Mouse (Mus musculus): Measurements from ENCODE around the gene Nptn. TPM values are rescaled to one million over a fixed set of nuclear protein-coding genes. Genes with fewer than 3 reads are reported as not detected.

Gene Nptn
- total and polyA plus RNA-seq, 3 experiments, result 118 to 162 (median 121) TPM

DNA sequence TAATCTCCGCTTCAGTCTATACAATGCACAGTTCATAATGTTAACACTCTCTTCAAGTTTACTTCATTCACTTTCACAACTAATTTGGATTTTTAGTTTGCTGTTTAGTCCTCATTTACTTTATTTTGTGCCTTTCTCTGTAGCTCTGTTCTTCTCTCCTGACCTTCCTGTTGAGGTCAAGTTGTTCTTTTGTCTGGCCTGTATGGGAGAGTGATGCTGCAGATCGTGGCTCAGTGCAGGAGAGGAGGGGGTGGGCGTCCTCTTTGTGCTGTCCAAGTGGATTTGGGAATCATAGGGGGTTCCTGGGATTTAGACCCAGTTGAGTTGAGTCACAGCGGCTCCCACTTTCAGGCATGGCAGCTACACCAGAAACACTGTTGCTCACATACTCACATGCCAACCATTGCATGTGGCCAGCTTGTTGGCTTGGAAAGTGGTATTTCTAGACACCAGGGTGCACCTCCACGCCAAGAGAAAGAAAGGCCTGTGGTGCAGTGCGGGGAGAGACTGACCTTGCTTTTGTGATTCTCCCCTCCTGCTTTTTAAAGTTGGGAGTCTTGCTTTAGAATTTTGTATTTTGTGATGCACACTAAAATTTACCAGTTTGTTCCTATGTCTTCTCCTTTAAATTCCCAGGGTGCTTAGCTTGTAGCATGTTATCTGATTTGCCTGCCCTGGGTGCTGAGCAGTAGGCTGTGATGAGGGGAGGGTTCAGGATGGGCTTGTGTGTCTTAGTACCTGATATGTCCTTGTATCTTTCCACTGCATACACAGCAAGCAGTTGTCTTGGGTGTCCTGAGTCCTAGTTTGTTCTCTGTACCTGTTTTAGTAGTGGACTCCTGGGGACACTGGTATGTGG, 66.6 kb downstream of the Nptn start:
- H3K27me3 ChIP-seq (ENCODE audit: insufficient read depth, low read length), result no peaks in the 10 kb centered on the region
- peaks cover 81% of the 10 kb centered on the region for H3K36me3 ChIP-seq (replicated peaks)
- no peak for TF ChIP-seq GATA2 (IDR thresholded peaks at IDR 0.05; ENCODE audit: borderline replicate concordance, low read depth, low read length)
- H3K4me1 ChIP-seq (ENCODE audit: insufficient read depth, low read depth, low read length), result peaks cover 41% of the 10 kb centered on the region
- H3K4me3 ChIP-seq (ENCODE audit: low read depth, low read length), result no peak overlapping the region
- DNase-seq (ENCODE audit: low spot score), result no peak
- no peak; the same call in 1 of the 2 replicates for ATAC-seq (ENCODE audit: extremely low read depth, insufficient number of reproducible peaks, low FRiP score, poor library complexity, severe bottlenecking)
- H3K9me3 ChIP-seq (replicated peaks), result no peaks in the 10 kb centered on the region

GRCm38 (mm10) chr9:58649265-58649626, 67.2 kb downstream of the Nptn start:
- TF ChIP-seq GATA1 (IDR thresholded peaks at IDR 0.05; ENCODE audit: borderline replicate concordance, low read length) (no peak), GATA2 (IDR thresholded peaks at IDR 0.05; ENCODE audit: borderline replicate concordance, low read depth, low read length) (no peak)
- ATAC-seq (ENCODE audit: extremely low read depth, insufficient number of reproducible peaks, low FRiP score, poor library complexity, severe bottlenecking) (no peak), DNase-seq (ENCODE audit: low spot score) (no peak)
- Histone ChIP-seq H3K4me3 (ENCODE audit: low read depth, low read length) (no peak overlapping the region), H3K4me1 (ENCODE audit: insufficient read depth, low read depth, low read length) (peaks cover 41% of the 10 kb centered on the region), H3K27me3 (ENCODE audit: insufficient read depth, low read length) (no peaks in the 10 kb centered on the region), H3K36me3 (replicated peaks) (peaks cover 77% of the 10 kb centered on the region), H3K9me3 (replicated peaks) (no peaks in the 10 kb centered on the region)

DNA sequence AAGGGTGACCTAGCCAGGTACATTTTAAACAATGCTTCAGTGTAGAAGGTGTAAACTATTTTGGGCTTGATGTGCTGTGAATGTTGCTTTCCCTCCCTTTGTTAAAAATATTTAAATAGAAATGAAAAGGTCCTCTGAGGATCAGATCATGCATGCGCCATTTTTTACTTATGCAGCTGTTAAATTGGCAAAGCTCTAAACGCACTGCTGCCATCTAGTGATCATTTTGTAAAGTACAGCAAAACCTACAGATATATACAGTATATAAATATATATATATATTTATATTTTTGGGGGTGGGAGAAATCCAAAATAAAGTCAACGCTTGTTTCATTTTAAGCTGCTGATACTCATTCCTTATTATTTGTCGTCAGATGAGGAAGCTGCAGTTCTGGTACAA, 70.0 kb downstream of the Nptn start:
- Histone ChIP-seq H3K27me3 (ENCODE audit: insufficient read depth, low read length) (no peaks in the 10 kb centered on the region), H3K4me1 (ENCODE audit: insufficient read depth, low read depth, low read length) (peaks cover 50% of the 10 kb centered on the region), H3K9me3 (replicated peaks) (no peaks in the 10 kb centered on the region), H3K36me3 (replicated peaks) (peaks cover 71% of the 10 kb centered on the region), H3K4me3 (ENCODE audit: low read depth, low read length) (no peak overlapping the region)
- DNase-seq (ENCODE audit: low spot score), result no peak
- TF ChIP-seq CTCF (IDR thresholded peaks at IDR 0.05; ENCODE audit: low read depth, low read length), result no peak
- no peak for TF ChIP-seq GATA1 (IDR thresholded peaks at IDR 0.05; ENCODE audit: borderline replicate concordance, low read length)
- TF ChIP-seq POLR2AphosphoS5 (IDR thresholded peaks at IDR 0.05; ENCODE audit: insufficient replicate concordance, low read depth, low read length), result no peak
- no peak for TF ChIP-seq GATA2 (IDR thresholded peaks at IDR 0.05; ENCODE audit: borderline replicate concordance, low read depth, low read length)
- TF ChIP-seq TAL1 (conservative IDR thresholded peaks at IDR 0.05; ENCODE audit: low read depth, low read length), result no peak
- ATAC-seq (ENCODE audit: extremely low read depth, insufficient number of reproducible peaks, low FRiP score, poor library complexity, severe bottlenecking), result no peak

- DNase-seq (ENCODE audit: low spot score) (no peak), ATAC-seq (ENCODE audit: extremely low read depth, insufficient number of reproducible peaks, low FRiP score, poor library complexity, severe bottlenecking) (no peak)
- Histone ChIP-seq H3K4me3 (ENCODE audit: low read depth, low read length) (no peak overlapping the region), H3K4me1 (ENCODE audit: insufficient read depth, low read depth, low read length) (peaks cover 55% of the 10 kb centered on the region), H3K9me3 (replicated peaks) (no peaks in the 10 kb centered on the region), H3K27me3 (ENCODE audit: insufficient read depth, low read length) (no peaks in the 10 kb centered on the region), H3K36me3 (replicated peaks) (peaks cover 61% of the 10 kb centered on the region)
- TF ChIP-seq CTCF (IDR thresholded peaks at IDR 0.05; ENCODE audit: low read depth, low read length) (no peak), POLR2AphosphoS5 (IDR thresholded peaks at IDR 0.05; ENCODE audit: insufficient replicate concordance, low read depth, low read length) (no peak), GATA1 (IDR thresholded peaks at IDR 0.05; ENCODE audit: borderline replicate concordance, low read length) (no peak), TAL1 (conservative IDR thresholded peaks at IDR 0.05; ENCODE audit: low read depth, low read length) (no peak), GATA2 (IDR thresholded peaks at IDR 0.05; ENCODE audit: borderline replicate concordance, low read depth, low read length) (no peak)
These were observed 72.5 kb downstream of the Nptn start for GRCm38 (mm10) chr9:58654494-58654893.

- Histone ChIP-seq H3K9me3 (replicated peaks) (no peaks in the 10 kb centered on the region), H3K36me3 (replicated peaks) (peaks cover 63% of the 10 kb centered on the region), H3K4me1 (ENCODE audit: insufficient read depth, low read depth, low read length) (peaks cover 67% of the 10 kb centered on the region), H3K4me3 (ENCODE audit: low read depth, low read length) (no peak overlapping the region), H3K27me3 (ENCODE audit: insufficient read depth, low read length) (no peaks in the 10 kb centered on the region)
- DNase-seq (ENCODE audit: low spot score) (no peak), ATAC-seq (ENCODE audit: extremely low read depth, insufficient number of reproducible peaks, low FRiP score, poor library complexity, severe bottlenecking) (no peak)
- TF ChIP-seq POLR2AphosphoS5 (IDR thresholded peaks at IDR 0.05; ENCODE audit: insufficient replicate concordance, low read depth, low read length) (no peak), CTCF (IDR thresholded peaks at IDR 0.05; ENCODE audit: low read depth, low read length) (peak; percentile 22; the same call in 1 of the 2 replicates)
These were observed 74.4 kb downstream of the Nptn start for GRCm38 (mm10) chr9:58656396-58656795.

DNA sequence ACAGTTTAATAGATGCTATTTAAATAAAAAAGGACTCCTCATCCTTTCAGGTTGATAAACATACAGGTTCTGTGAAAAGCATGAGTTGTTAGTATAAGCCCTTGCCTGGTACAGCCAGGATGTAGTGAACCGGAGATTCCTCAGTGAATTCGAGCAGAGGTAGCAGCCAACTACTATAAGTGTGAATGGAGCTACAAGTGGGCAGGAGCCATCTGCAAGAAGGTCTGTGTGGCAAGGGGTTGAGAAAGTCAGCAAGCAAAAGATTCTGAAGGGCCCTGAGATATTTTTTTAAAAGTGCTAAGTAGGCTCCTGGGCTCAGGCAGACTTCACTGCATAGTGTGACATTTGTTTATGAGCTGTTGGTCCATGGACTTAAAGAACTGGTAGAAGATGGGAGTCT, 74.8 kb downstream of the Nptn start:
- Histone ChIP-seq H3K9me3 (replicated peaks) (no peaks in the 10 kb centered on the region), H3K27me3 (ENCODE audit: insufficient read depth, low read length) (no peaks in the 10 kb centered on the region), H3K4me3 (ENCODE audit: low read depth, low read length) (no peak overlapping the region; the same call in 1 of the 2 replicates), H3K36me3 (replicated peaks) (peaks cover 62% of the 10 kb centered on the region), H3K4me1 (ENCODE audit: insufficient read depth, low read depth, low read length) (peaks cover 67% of the 10 kb centered on the region)
- no peak for DNase-seq (ENCODE audit: low spot score)
- TF ChIP-seq TAL1 (conservative IDR thresholded peaks at IDR 0.05; ENCODE audit: low read depth, low read length), result no peak
- TF ChIP-seq GATA1 (IDR thresholded peaks at IDR 0.05; ENCODE audit: borderline replicate concordance, low read length), result no peak
- TF ChIP-seq CTCF (IDR thresholded peaks at IDR 0.05; ENCODE audit: low read depth, low read length), result no peak
- TF ChIP-seq POLR2AphosphoS5 (IDR thresholded peaks at IDR 0.05; ENCODE audit: insufficient replicate concordance, low read depth, low read length), result no peak
- TF ChIP-seq GATA2 (IDR thresholded peaks at IDR 0.05; ENCODE audit: borderline replicate concordance, low read depth, low read length), result no peak
- ATAC-seq (ENCODE audit: extremely low read depth, insufficient number of reproducible peaks, low FRiP score, poor library complexity, severe bottlenecking), result no peak
